Comparison of ENCODE assay signal across 9 mouse cellular contexts in genomic region chr5:24599137-24599536, GRCm38 (mm10). TPM values are rescaled to one million over a fixed set of nuclear protein-coding genes. Genes with fewer than 3 reads are reported as not detected.
DNase-seq lines count a peak whose midpoint lies in the region; ATAC-seq and TF ChIP-seq lines count a peak whose summit lies in the region.
"Had no signal": no experiment of that assay in that cellular context is flagged by ENCODE, and none has a peak within 500 bp of the region (broad histone marks: within the 10 kb centered on the region; RNA-seq: fewer than 3 reads in every experiment).

No protein-coding gene starts in this region.

- no peak for TF ChIP-seq CTCF in lung, postnatal 0 days (IDR thresholded peaks at IDR 0.05)

- ATAC-seq in cerebellum, adult (ENCODE audit: insufficient number of reproducible peaks, low FRiP score, low TSS enrichment): no peak
- ATAC-seq in lung, embryonic 16.5 days (ENCODE audit: low read depth): no peak
- ATAC-seq in lung, postnatal 0 days: no peak
- no peak for ATAC-seq in limb, embryonic 15.5 days (ENCODE audit: insufficient number of reproducible peaks, low FRiP score, low TSS enrichment, low read depth)

- no peaks in the 10 kb centered on the region for H3K27me3 ChIP-seq in lung, embryonic 16.5 days (ENCODE audit: control insufficient read depth, insufficient read depth, low read depth, low read length)
- H3K27me3 ChIP-seq in lung, postnatal 0 days (replicated peaks; ENCODE audit: insufficient read depth, low read length): no peaks in the 10 kb centered on the region
- H3K27me3 ChIP-seq in limb, embryonic 15.5 days: no peaks in the 10 kb centered on the region

- peak overlapping the region; percentile 65 for H3K9ac ChIP-seq in lung, embryonic 16.5 days (ENCODE audit: low read length)
- H3K9ac ChIP-seq in lung, postnatal 0 days (replicated peaks; ENCODE audit: low read depth): no peak overlapping the region
- peak overlapping the region; percentile 52; the same call in 1 of the 2 replicates for H3K9ac ChIP-seq in limb, embryonic 15.5 days

- no peak overlapping the region for H3K27ac ChIP-seq in lung, embryonic 16.5 days (ENCODE audit: low read length)
- no peak overlapping the region for H3K27ac ChIP-seq in lung, postnatal 0 days (ENCODE audit: low read length)
- H3K27ac ChIP-seq in limb, embryonic 15.5 days: no peak overlapping the region

- H3K36me3 ChIP-seq in lung, embryonic 16.5 days (ENCODE audit: control insufficient read depth, insufficient read depth, low read length): peaks cover 8% of the 10 kb centered on the region
- H3K36me3 ChIP-seq in lung, postnatal 0 days (ENCODE audit: insufficient read depth, low read length): peaks cover 5% of the 10 kb centered on the region; the same call in 1 of the 2 replicates
- peaks cover 21% of the 10 kb centered on the region for H3K36me3 ChIP-seq in limb, embryonic 15.5 days

- 20% methylated on average over 8 of the region's 8 CpGs for WGBS in lung, embryonic 16.5 days
- 21% methylated on average over 8 of the region's 8 CpGs for WGBS in lung, postnatal 0 days
- 14% methylated on average over 8 of the region's 8 CpGs for WGBS in limb, embryonic 15.5 days

- H3K4me2 ChIP-seq in lung, embryonic 16.5 days (ENCODE audit: low read depth, low read length): peak overlapping the region; percentile 98
- H3K4me2 ChIP-seq in lung, postnatal 0 days (replicated peaks; ENCODE audit: low read depth, low read length): no peak overlapping the region; the same call in 1 of the 2 replicates
- H3K4me2 ChIP-seq in limb, embryonic 15.5 days: peak overlapping the region; percentile 97

- no peaks in the 10 kb centered on the region for H3K9me3 ChIP-seq in lung, embryonic 16.5 days (ENCODE audit: control insufficient read depth, low read length)
- H3K9me3 ChIP-seq in lung, postnatal 0 days (ENCODE audit: low read length): no peaks in the 10 kb centered on the region
- H3K9me3 ChIP-seq in limb, embryonic 15.5 days: no peaks in the 10 kb centered on the region

- DNase-seq in cerebellum, postnatal 10 days: peak; percentile 49 to 58
- no peak for DNase-seq in lung, postnatal 0 days (ENCODE audit: low spot score)
- no peak for DNase-seq in natural killer cell, adult 2 months (ENCODE audit: low spot score in 2 of 2)
- DNase-seq in T-cell, adult 2 months (ENCODE audit: low spot score): no peak
- DNase-seq in thymus, postnatal 36 days: no peak
- DNase-seq: layer of hippocampus, adult 9-11 months had no signal

- H3K4me3 ChIP-seq in lung, embryonic 16.5 days (ENCODE audit: low read length): peak overlapping the region; percentile 55
- no peak overlapping the region for H3K4me3 ChIP-seq in lung, postnatal 0 days (ENCODE audit: low read depth, low read length)
- peak overlapping the region; percentile 49 for H3K4me3 ChIP-seq in limb, embryonic 15.5 days

- TF ChIP-seq EP300 in lung, postnatal 0 days (IDR thresholded peaks at IDR 0.05): no peak

- peaks cover 44% of the 10 kb centered on the region for H3K4me1 ChIP-seq in lung, embryonic 16.5 days (replicated peaks; ENCODE audit: control insufficient read depth, insufficient read depth, low read length)
- H3K4me1 ChIP-seq in lung, postnatal 0 days (ENCODE audit: insufficient read depth, low read depth, low read length): peaks cover 20% of the 10 kb centered on the region; the same call in 1 of the 2 replicates
- peaks cover 68% of the 10 kb centered on the region for H3K4me1 ChIP-seq in limb, embryonic 15.5 days

RNA-seq across cellular contexts. Expression of gene Chpf2, which starts 12.6 kb away (rescaled TPM):
- polyA plus RNA-seq in lung, embryonic 16.5 days (2015; fragmentation: Nextera tagmentation; extraction: Ambion mirVana): 19.4 and 20.2 TPM in 2 replicates
- 18.3 and 22.5 TPM in 2 replicates for polyA plus RNA-seq in lung, postnatal 0 days (2015; fragmentation: Nextera tagmentation; extraction: Ambion mirVana)
- 37.7 and 39.5 TPM in 2 replicates for polyA plus RNA-seq in limb, embryonic 15.5 days (2015; fragmentation: Nextera tagmentation; extraction: Ambion mirVana)

RNA-seq across cellular contexts. Expression of gene Abcf2, which starts 21.9 kb away (rescaled TPM):
- polyA plus RNA-seq in lung, embryonic 16.5 days (2015; fragmentation: Nextera tagmentation; extraction: Ambion mirVana): 88.9 and 93.4 TPM in 2 replicates
- 47.7 TPM in 2 replicates for polyA plus RNA-seq in lung, postnatal 0 days (2015; fragmentation: Nextera tagmentation; extraction: Ambion mirVana)
- polyA plus RNA-seq in limb, embryonic 15.5 days (2015; fragmentation: Nextera tagmentation; extraction: Ambion mirVana): 97.2 and 98.2 TPM in 2 replicates

RNA-seq across cellular contexts. Expression of gene Smarcd3, which starts 25.1 kb away (rescaled TPM):
- polyA plus RNA-seq in lung, embryonic 16.5 days (2015; fragmentation: Nextera tagmentation; extraction: Ambion mirVana): 21.1 and 22.2 TPM in 2 replicates
- polyA plus RNA-seq in lung, postnatal 0 days (2015; fragmentation: Nextera tagmentation; extraction: Ambion mirVana): 8.0 and 12.1 TPM in 2 replicates
- 32.4 and 37.2 TPM in 2 replicates for polyA plus RNA-seq in limb, embryonic 15.5 days (2015; fragmentation: Nextera tagmentation; extraction: Ambion mirVana)

RNA-seq across cellular contexts. Expression of gene 4931409K22Rik, which starts 42.5 kb away (rescaled TPM):
- polyA plus RNA-seq in lung, embryonic 16.5 days (2015; fragmentation: Nextera tagmentation; extraction: Ambion mirVana): 0.14 TPM in 1 of 2 replicates, not detected in the other
- not detected in 2 replicates for polyA plus RNA-seq in lung, postnatal 0 days (2015; fragmentation: Nextera tagmentation; extraction: Ambion mirVana)
- polyA plus RNA-seq in limb, embryonic 15.5 days (2015; fragmentation: Nextera tagmentation; extraction: Ambion mirVana): 0.14 and 0.26 TPM in 2 replicates

RNA-seq across cellular contexts. Expression of gene Asb10, which starts 58.4 kb away (rescaled TPM):
- polyA plus RNA-seq in lung, embryonic 16.5 days (2015; fragmentation: Nextera tagmentation; extraction: Ambion mirVana): 0.13 and 0.63 TPM in 2 replicates
- polyA plus RNA-seq in lung, postnatal 0 days (2015; fragmentation: Nextera tagmentation; extraction: Ambion mirVana): 0.21 and 0.29 TPM in 2 replicates
- polyA plus RNA-seq in limb, embryonic 15.5 days (2015; fragmentation: Nextera tagmentation; extraction: Ambion mirVana): 0.99 and 1.8 TPM in 2 replicates

Comparison
In these comparisons a context has a peak if more than half of its experiments do, and no peak if none do; other contexts are left out.
1. DNase-seq: peak in cerebellum, postnatal 10 days (2 of 2); none in lung, postnatal 0 days (single experiment), natural killer cell, adult 2 months (0 of 2), T-cell, adult 2 months (single experiment) and thymus, postnatal 36 days (0 of 2).